8 mouse cellular contexts compared by ENCODE assay signal in genomic region chr5:111393346-111394197, GRCm38 (mm10). TPM values are rescaled to one million over a fixed set of nuclear protein-coding genes. Genes with fewer than 3 reads are reported as not detected.
A peak's percentile ranks its signal among the peaks of the same experiment; 100 is the strongest.
DNase-seq lines count a peak whose midpoint lies in the region; ATAC-seq and TF ChIP-seq lines count a peak whose summit lies in the region.

No protein-coding gene starts in this region.

- peak overlapping the region; percentile 30; the same call in 1 of the 2 replicates for H3K4me3 ChIP-seq in layer of hippocampus, adult 2 months
- peak overlapping the region; percentile 18 for H3K4me3 ChIP-seq in forebrain, embryonic 16.5 days (replicated peaks; ENCODE audit: low read length)
- no peak overlapping the region for H3K4me3 ChIP-seq in lung, postnatal 0 days (ENCODE audit: low read depth, low read length)
- 0 out of 2 replicates have a peak overlapping the region, but pooled peaks have one; percentile 12 for H3K4me3 ChIP-seq in stomach, embryonic 16.5 days (replicated peaks; ENCODE audit: low read length)

- peak; percentile 68 for ATAC-seq in forebrain, embryonic 16.5 days
- ATAC-seq in lung, postnatal 0 days, result peak; percentile 76
- ATAC-seq in stomach, embryonic 16.5 days (ENCODE audit: insufficient read depth, low FRiP score), result peak; percentile 74

- H3K27ac ChIP-seq in layer of hippocampus, adult 2 months, result no peak overlapping the region
- H3K27ac ChIP-seq in forebrain, embryonic 16.5 days (ENCODE audit: low read length), result peak overlapping the region; percentile 58
- no peak overlapping the region for H3K27ac ChIP-seq in lung, postnatal 0 days (ENCODE audit: low read length)
- H3K27ac ChIP-seq in stomach, embryonic 16.5 days (ENCODE audit: low read length), result peak overlapping the region; percentile 60

- H3K9ac ChIP-seq in forebrain, embryonic 16.5 days (replicated peaks; ENCODE audit: low read depth, low read length), result peak overlapping the region; percentile 38
- H3K9ac ChIP-seq in lung, postnatal 0 days (replicated peaks; ENCODE audit: low read depth), result no peak overlapping the region
- no peak overlapping the region for H3K9ac ChIP-seq in stomach, embryonic 16.5 days (ENCODE audit: low read length)

- H3K4me1 ChIP-seq in forebrain, embryonic 16.5 days (replicated peaks; ENCODE audit: control insufficient read depth, insufficient read depth, low read length), result peaks cover 38% of the 10 kb centered on the region
- H3K4me1 ChIP-seq in lung, postnatal 0 days (ENCODE audit: insufficient read depth, low read depth, low read length), result peaks cover 8% of the 10 kb centered on the region
- H3K4me1 ChIP-seq in stomach, embryonic 16.5 days (ENCODE audit: control insufficient read depth, insufficient read depth, low read length), result peaks cover 37% of the 10 kb centered on the region

- peak; percentile 34 to 35 for DNase-seq in layer of hippocampus, adult 2 months (ENCODE audit: low spot score in 2 of 2)
- no peak for DNase-seq in layer of hippocampus, adult 9-11 months
- DNase-seq in cerebellum, adult 18-20 months, result peak; percentile 61 to 71
- peak; percentile 62 to 72 for DNase-seq in kidney, adult 8-10 months
- peak; percentile 79 for DNase-seq in lung, postnatal 0 days (ENCODE audit: low spot score)
- DNase-seq in left cerebral cortex, adult 18-20 months (ENCODE audit: low spot score in 2 of 2), result no peak

- no peak for TF ChIP-seq EP300 in lung, postnatal 0 days (IDR thresholded peaks at IDR 0.05)

- no peaks in the 10 kb centered on the region for H3K9me3 ChIP-seq in forebrain, embryonic 16.5 days (ENCODE audit: control insufficient read depth, low read length)
- H3K9me3 ChIP-seq in lung, postnatal 0 days (ENCODE audit: low read length), result no peaks in the 10 kb centered on the region
- H3K9me3 ChIP-seq in stomach, embryonic 16.5 days (replicated peaks; ENCODE audit: control insufficient read depth, low read length), result no peaks in the 10 kb centered on the region

- peak overlapping the region; percentile 53 for H3K4me2 ChIP-seq in forebrain, embryonic 16.5 days (ENCODE audit: low read length)
- H3K4me2 ChIP-seq in lung, postnatal 0 days (replicated peaks; ENCODE audit: low read depth, low read length), result peak overlapping the region; percentile 1; the same call in 1 of the 2 replicates
- peak overlapping the region; percentile 48 for H3K4me2 ChIP-seq in stomach, embryonic 16.5 days (ENCODE audit: low read depth, low read length)

- whole genome bisulfite sequencing in forebrain, embryonic 16.5 days, result 2% methylated on average over 17 of the region's 17 CpGs
- 9% methylated on average over 17 of the region's 17 CpGs for WGBS in lung, postnatal 0 days
- 17% methylated on average over 17 of the region's 17 CpGs for WGBS in stomach, embryonic 16.5 days

- no peaks in the 10 kb centered on the region for H3K36me3 ChIP-seq in forebrain, embryonic 16.5 days (ENCODE audit: control insufficient read depth, insufficient read depth)
- H3K36me3 ChIP-seq in lung, postnatal 0 days (ENCODE audit: insufficient read depth, low read length), result no peaks in the 10 kb centered on the region
- H3K36me3 ChIP-seq in stomach, embryonic 16.5 days (ENCODE audit: control insufficient read depth, insufficient read depth, low read length), result no peaks in the 10 kb centered on the region

- no peaks in the 10 kb centered on the region for H3K27me3 ChIP-seq in forebrain, embryonic 16.5 days (replicated peaks; ENCODE audit: control insufficient read depth, insufficient read depth, low read length)
- no peaks in the 10 kb centered on the region for H3K27me3 ChIP-seq in lung, postnatal 0 days (replicated peaks; ENCODE audit: insufficient read depth, low read length)
- no peaks in the 10 kb centered on the region for H3K27me3 ChIP-seq in stomach, embryonic 16.5 days (ENCODE audit: control insufficient read depth, insufficient read depth, low read length)

- TF ChIP-seq CTCF in layer of hippocampus, adult 2 months (conservative IDR thresholded peaks at IDR 0.05), result no peak
- TF ChIP-seq CTCF in lung, postnatal 0 days (IDR thresholded peaks at IDR 0.05), result no peak

RNA-seq across cellular contexts. Expression of gene Mn1, which starts 23.6 kb away (rescaled TPM):
- total RNA-seq in layer of hippocampus, adult 2 months (2021), result 10 to 100 TPM; 38.4 to 45.6 TPM
- polyA plus RNA-seq in forebrain, embryonic 16.5 days (2015; fragmentation: Nextera tagmentation; extraction: Ambion mirVana), result 99.6 and 106 TPM in 2 replicates
- polyA plus RNA-seq in lung, postnatal 0 days (2015; fragmentation: Nextera tagmentation; extraction: Ambion mirVana), result 6.0 and 6.6 TPM in 2 replicates
- polyA plus RNA-seq in stomach, embryonic 16.5 days (2015; fragmentation: Nextera tagmentation; extraction: Ambion mirVana), result 11.1 and 11.7 TPM in 2 replicates
- total RNA-seq in left cerebral cortex, adult 18-20 months (2021), result 10 to 100 TPM; 65.8 to 70.9 TPM

Comparison
In these comparisons a context has a peak if more than half of its experiments do, and no peak if none do; other contexts are left out.
1. DNase-seq: peak in layer of hippocampus, adult 2 months (2 of 2), cerebellum, adult 18-20 months (2 of 2), kidney, adult 8-10 months (2 of 2) and lung, postnatal 0 days (single experiment); none in layer of hippocampus, adult 9-11 months (single experiment) and left cerebral cortex, adult 18-20 months (0 of 2).
2. H3K27ac ChIP-seq: peak in forebrain, embryonic 16.5 days (single experiment) and stomach, embryonic 16.5 days (single experiment); none in layer of hippocampus, adult 2 months (single experiment) and lung, postnatal 0 days (single experiment).
3. H3K4me2 ChIP-seq: peak in every context shown above with its lines; median percentile 53 in forebrain, embryonic 16.5 days; 48 in stomach, embryonic 16.5 days; 1 in lung, postnatal 0 days.
4. Peak in every context shown above with its lines, with median percentiles within 50 percentile points of each other: ATAC-seq.